Mouse (Mus musculus): ENCODE data around the gene Tmem132d.

DNA sequence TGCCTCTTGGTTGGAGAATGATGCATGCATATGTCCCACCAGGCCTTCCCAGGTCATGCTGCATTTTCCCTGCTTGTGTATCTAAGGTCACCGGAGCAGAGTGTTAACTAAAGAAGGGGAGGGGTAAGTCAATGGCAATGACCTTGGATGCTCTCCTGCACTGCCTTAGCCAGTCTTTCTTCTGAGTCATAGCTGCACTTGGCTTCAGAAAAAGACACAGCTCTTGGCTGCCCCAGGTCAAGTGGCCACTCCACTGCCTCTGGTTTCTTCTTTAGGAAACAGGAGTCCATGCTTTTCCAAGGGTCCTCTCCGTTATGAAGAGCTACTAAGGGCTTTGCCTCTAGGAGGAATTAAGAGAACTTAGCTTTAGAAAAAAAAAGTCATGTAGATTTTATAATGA, 506.2 kb downstream of the Tmem132d start:
- TF ChIP-seq POLR2A (IDR thresholded peaks at IDR 0.05; ENCODE audit: borderline replicate concordance, control insufficient read depth, low read depth, low read length) (no peak), CTCF (IDR thresholded peaks at IDR 0.05; ENCODE audit: control insufficient read depth, insufficient read depth, low read length) (no peak)
